In genomic region chr7:104552700-104553099, GRCm38 (mm10) we compare ENCODE assay signal across 24 mouse cellular contexts. TPM values are rescaled to one million over a fixed set of nuclear protein-coding genes. Genes with fewer than 3 reads are reported as not detected.
"Had no signal": no experiment of that assay in that cellular context is flagged by ENCODE, and none has a peak within 500 bp of the region (broad histone marks: within the 10 kb centered on the region; RNA-seq: fewer than 3 reads in every experiment).

No protein-coding gene starts in this region.

- H3K27ac ChIP-seq: lung, embryonic 15.5 days; macrophage; midbrain, embryonic 13.5 days; midbrain, embryonic 15.5 days; neural tube, embryonic 12.5 days had no signal

- H3K4me2 ChIP-seq: lung, embryonic 15.5 days; midbrain, embryonic 11.5 days; midbrain, embryonic 13.5 days; midbrain, embryonic 15.5 days; neural tube, embryonic 12.5 days had no signal

- H3K9me3 ChIP-seq: lung, embryonic 15.5 days; megakaryocyte, embryonic 14.5 days; midbrain, embryonic 13.5 days; midbrain, embryonic 15.5 days; neural tube, embryonic 12.5 days had no signal

- H3K36me3 ChIP-seq: lung, embryonic 15.5 days; midbrain, embryonic 13.5 days; midbrain, embryonic 15.5 days; neural tube, embryonic 12.5 days had no signal

- H3K4me3 ChIP-seq: lung, embryonic 15.5 days; megakaryocyte, embryonic 14.5 days; midbrain, embryonic 13.5 days; midbrain, embryonic 15.5 days; neural tube, embryonic 12.5 days had no signal

- H3K27me3 ChIP-seq: lung, embryonic 15.5 days; megakaryocyte, embryonic 14.5 days; midbrain, embryonic 13.5 days; midbrain, embryonic 15.5 days; neural tube, embryonic 12.5 days had no signal

- DNase-seq: lung, adult 2 months; lung, postnatal 14 days; lung, postnatal 36 days; right cerebral cortex, adult 18-20 months; right cerebral cortex, postnatal 25 days; right cerebral cortex, postnatal 4 days; spleen, adult 18-20 months; thymus, adult 18-20 months; thymus, postnatal 14 days; thymus, postnatal 36 days had no signal

- H3K9ac ChIP-seq: lung, embryonic 15.5 days; midbrain, embryonic 13.5 days; midbrain, embryonic 15.5 days; neural tube, embryonic 12.5 days had no signal

- ATAC-seq: lung, postnatal 0 days; midbrain, embryonic 13.5 days; midbrain, embryonic 15.5 days had no signal

- H3K4me1 ChIP-seq: lung, embryonic 15.5 days; megakaryocyte, embryonic 14.5 days; midbrain, embryonic 13.5 days; midbrain, embryonic 15.5 days; neural tube, embryonic 12.5 days had no signal

RNA-seq across cellular contexts. Expression of gene Olfr651, which starts 2.8 kb away (rescaled TPM):
- polyA plus RNA-seq: lung, adult 2 months; lung, embryonic 15.5 days; lung, postnatal 0 days; macrophage; midbrain, embryonic 11.5 days; midbrain, embryonic 13.5 days; midbrain, embryonic 15.5 days; midbrain, postnatal 0 days; neural tube, embryonic 12.5 days; small intestine, adult 2 months; stomach, embryonic 14.5 days; stomach, embryonic 16.5 days; thymus, postnatal 0 days had no signal

RNA-seq across cellular contexts. Expression of gene Olfr652, which starts 8.0 kb away (rescaled TPM):
- polyA plus RNA-seq: lung, adult 2 months; lung, embryonic 15.5 days; lung, postnatal 0 days; macrophage; midbrain, embryonic 11.5 days; midbrain, embryonic 13.5 days; midbrain, postnatal 0 days; neural tube, embryonic 12.5 days; small intestine, adult 2 months; stomach, embryonic 14.5 days; stomach, embryonic 16.5 days; thymus, postnatal 0 days had no signal

RNA-seq across cellular contexts. Expression of gene Olfr653, which starts 24.4 kb away (rescaled TPM):
- polyA plus RNA-seq: lung, adult 2 months; lung, embryonic 15.5 days; lung, postnatal 0 days; macrophage; midbrain, embryonic 11.5 days; midbrain, embryonic 13.5 days; midbrain, embryonic 15.5 days; midbrain, postnatal 0 days; neural tube, embryonic 12.5 days; neural tube, embryonic 14.5 days; small intestine, adult 2 months; stomach, embryonic 14.5 days; stomach, embryonic 16.5 days; thymus, postnatal 0 days had no signal

RNA-seq across cellular contexts. Expression of gene Olfr654, which starts 34.1 kb away (rescaled TPM):
- polyA plus RNA-seq: lung, adult 2 months; lung, embryonic 15.5 days; lung, postnatal 0 days; macrophage; midbrain, embryonic 11.5 days; midbrain, embryonic 13.5 days; midbrain, embryonic 15.5 days; midbrain, postnatal 0 days; neural tube, embryonic 12.5 days; neural tube, embryonic 14.5 days; small intestine, adult 2 months; stomach, embryonic 14.5 days; stomach, embryonic 16.5 days; thymus, postnatal 0 days had no signal
